Mouse (Mus musculus) cerebellum, postnatal 10 days (tissue): ENCODE data around the gene Ap3s2.

Experiments
- DNase-seq, 2 experiments: peaks; one replicate each; pipeline ENCODE4 v3.0.0; 2021; ENCODE audit warnings: mixed read lengths in 2 of 2

Ap3s2 gene

GRCm38 (mm10) chr7:79888603-79889002 is 31.8 kb downstream of the Ap3s2 start:
- DNase-seq, result no peak

DNA sequence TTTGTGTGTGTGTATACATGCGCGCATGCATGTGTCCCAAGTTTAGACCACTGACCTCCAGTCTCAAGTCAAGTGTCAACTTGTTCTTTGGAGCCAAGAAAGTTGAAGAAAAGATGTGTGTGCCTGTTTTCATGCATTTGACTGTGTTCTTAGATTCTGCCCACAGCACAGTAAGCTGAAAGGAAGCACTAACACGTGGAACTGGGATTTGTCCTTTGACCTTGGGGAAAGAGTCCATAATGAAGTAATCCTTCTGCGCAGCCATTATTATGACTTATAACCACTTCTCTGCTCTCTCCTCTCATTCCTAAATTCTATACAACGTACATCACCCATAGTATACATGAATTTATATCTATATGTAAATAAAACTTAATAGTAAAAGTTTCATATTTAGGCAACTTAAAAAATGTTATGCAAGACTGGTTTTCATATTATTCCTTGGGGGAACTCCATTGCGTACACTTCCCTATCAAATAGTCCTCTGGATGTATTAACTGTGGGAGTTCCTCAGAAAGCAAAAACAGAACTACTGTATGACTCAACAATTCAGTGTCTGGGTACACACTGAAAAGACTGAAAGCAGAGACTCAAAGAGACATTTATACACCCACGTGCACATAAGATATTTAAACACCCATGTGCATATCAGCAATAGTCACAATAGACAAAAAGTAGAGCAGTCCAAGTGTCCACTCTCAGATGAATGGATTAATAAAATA is 36.7 kb downstream of the Ap3s2 start:
- DNase-seq, result no peak

GRCm38 (mm10) chr7:79881901-79882300 is 38.5 kb downstream of the Ap3s2 start:
- no peak for DNase-seq

GRCm38 (mm10) chr7:79880998-79881397 is 39.5 kb downstream of the Ap3s2 start:
- peak in 1 of 2 experiments; percentile 11 for DNase-seq

DNA sequence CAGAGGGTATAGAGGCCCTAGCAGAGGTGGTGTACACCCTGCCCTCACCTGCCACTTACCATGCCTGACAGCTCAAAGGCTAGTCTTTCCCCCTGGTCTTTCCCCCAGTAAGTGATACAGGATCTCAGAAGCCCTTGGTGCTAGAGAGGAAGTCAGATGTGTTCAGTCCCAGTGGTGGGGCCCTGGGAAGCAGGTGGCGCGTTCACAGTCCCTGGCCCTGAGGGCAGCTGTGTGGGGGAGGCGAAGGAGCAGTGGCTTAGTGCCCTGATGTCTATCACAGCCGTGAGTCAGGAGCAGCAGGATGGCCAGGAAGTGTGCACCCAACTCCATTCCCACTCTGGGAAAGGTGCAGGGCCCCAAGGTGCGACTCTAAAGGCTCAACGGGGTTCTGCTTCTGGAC is 40.4 kb downstream of the Ap3s2 start:
- DNase-seq, result no peak

GRCm38 (mm10) chr7:79878455-79879025 is 41.9 kb downstream of the Ap3s2 start:
- DNase-seq, result no peak

- no peak for DNase-seq
Observed at GRCm38 (mm10) chr7:79873407-79873806, 47.0 kb downstream of the Ap3s2 start.

- DNase-seq, result peak in 1 of 2 experiments; percentile 39
Observed at GRCm38 (mm10) chr7:79871797-79872345, 48.6 kb downstream of the Ap3s2 start.

GRCm38 (mm10) chr7:79869072-79869719 is 51.3 kb downstream of the Ap3s2 start:
- DNase-seq, result no peak

DNA sequence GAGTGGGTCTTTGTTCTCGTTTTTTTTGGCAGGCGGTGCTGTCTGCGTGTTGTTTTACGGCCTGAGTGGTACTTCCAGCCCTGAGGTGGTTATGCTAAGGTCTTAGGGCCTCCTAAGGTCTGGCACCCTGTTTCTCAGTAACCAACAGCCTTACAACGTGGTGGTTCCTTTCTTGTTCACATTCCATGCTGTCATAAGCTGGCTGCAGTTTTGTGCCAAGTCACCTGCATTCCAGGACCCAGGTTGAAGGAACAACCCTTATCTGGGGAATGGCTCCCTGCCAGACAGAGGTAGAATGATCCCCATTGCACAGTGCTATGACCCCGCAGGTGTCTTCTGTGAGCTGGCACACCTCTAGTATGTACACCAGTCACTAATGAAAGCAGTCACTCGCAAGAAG is 52.0 kb downstream of the Ap3s2 start:
- DNase-seq, result no peak

GRCm38 (mm10) chr7:79867861-79868260 is 52.6 kb downstream of the Ap3s2 start:
- no peak for DNase-seq

DNA sequence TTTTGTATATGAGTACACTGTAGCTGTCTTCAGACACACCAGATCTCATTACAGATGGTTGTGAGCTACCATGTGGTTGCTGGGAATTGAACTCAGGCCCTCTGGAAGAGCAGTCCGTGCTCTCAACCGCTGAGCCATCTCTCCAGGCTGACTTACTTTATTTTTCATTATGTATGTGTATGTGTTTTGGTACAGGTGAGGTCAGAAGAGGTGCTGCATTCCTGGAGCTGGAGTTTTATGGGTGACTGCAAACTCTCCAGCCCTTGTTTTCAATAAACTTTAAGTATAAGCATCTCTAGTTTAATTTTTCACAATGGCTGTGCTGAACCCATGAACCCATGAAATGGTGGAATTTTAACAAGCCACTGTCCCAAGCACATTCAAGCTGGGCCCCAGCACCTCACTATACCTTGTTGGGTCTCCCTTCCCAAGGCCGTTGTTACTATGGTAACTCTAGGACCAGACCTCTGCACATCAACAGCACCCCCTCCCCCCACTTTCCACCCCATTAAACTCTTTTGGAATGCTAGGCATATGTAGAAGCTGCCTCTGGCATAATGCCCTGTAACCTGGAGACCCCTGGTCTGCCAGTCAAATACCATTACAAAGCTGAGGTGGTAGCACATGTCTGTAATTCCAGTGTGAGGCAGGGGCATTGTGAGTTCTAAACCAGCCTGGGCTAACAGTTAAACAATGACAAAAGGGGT is 54.0 kb downstream of the Ap3s2 start:
- no peak for DNase-seq

DNA sequence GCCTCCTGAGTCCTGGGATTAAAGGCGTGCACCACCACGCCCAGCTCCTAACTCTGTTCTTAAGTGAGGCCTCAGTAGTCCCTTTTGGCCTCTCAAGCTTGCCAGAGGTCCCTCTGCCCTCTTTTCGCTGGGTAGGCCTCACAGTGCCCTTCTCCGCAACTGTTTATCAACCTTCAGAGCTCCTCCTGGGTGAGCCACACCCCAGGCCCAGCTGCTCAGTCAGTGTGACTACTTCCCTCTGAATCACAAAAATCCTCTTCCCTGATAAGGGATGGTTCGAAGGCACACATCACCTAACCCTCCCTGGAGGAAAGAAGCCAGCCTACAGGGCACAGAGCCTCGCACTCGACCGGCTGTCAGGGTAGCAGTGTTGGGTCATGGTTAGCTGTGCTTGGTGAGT is 58.7 kb downstream of the Ap3s2 start:
- DNase-seq, result no peak

DNA sequence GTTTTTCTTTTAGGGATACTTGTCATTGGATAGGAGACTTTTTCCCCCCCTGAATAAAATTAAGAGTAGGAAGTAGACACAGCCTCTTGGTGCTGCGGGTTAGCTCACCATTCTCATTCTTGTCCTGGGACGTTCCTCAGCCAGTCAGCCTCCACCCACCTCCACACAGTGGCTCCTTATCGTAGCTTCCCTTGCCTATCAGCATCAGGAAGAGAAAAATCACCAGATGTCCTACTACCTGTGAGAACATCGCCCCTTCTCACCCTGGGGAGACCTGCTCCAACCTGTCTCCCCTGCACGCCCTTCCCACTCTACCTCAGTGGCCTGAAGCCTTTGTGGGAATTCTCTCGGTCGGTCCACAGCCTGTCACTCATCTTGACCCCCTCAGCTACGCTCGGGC is 59.6 kb downstream of the Ap3s2 start, which contains the start of gene Anpep:
Anpep (minus strand) TSS at position 249 of the 400 bp plus-strand sequence.
- no peak for DNase-seq

- DNase-seq, result no peak
Observed at GRCm38 (mm10) chr7:79858956-79859630, 61.4 kb downstream of the Ap3s2 start.

GRCm38 (mm10) chr7:79858202-79858934 is 62.1 kb downstream of the Ap3s2 start:
- no peak for DNase-seq

GRCm38 (mm10) chr7:79856305-79856704 is 64.1 kb downstream of the Ap3s2 start:
- DNase-seq, result no peak

DNA sequence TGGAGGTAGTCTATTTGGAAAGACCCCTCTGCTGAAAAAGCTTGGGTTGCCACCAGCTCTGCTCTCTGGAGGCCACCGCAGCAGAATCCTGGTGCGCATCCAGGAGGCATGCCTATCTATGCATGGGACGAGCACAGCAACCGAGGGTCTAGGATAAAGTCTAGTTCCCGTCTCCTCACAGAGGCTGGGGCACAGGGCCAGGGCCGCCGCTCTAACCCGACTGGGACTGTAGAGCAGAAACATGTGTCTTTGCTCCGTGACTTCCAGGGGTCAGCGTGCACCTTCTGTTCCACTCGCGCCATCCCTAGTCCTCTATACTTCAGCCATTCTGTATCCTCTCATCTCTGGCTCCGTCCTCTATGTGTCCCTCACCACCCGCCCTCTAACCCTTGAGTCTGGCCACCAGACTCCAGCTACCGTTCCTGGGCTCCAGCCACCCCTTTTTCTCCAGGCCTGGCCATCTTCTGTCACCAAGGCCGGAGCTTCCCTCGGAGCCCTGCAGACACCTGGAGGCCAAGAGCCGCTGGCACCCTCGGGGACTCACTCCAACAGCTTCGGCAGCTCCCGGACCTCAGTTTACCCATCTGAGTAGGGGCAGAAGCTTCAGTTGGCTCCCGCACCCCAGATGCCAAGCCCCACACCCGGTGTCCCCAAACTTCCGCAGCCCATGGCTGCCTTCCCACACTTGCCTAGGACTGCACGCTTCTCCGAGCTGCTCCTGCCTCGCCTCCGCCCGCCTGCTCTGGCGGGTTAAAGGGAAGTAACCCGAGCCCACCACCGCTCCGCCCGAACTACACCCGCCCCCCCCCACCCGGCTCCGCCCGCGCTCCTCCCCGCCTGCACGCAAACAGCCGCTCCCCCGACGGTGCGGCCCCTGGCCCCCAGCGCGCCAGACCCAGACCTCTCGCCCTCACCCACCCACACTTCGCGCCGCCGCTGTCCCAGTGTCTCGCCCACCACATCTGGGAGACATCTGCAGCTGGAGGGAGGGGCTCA is 72.7 kb downstream of the Ap3s2 start:
- peak; percentile 27 to 32 for DNase-seq

GRCm38 (mm10) chr7:79846342-79846741 is 74.1 kb downstream of the Ap3s2 start:
- no peak for DNase-seq

DNA sequence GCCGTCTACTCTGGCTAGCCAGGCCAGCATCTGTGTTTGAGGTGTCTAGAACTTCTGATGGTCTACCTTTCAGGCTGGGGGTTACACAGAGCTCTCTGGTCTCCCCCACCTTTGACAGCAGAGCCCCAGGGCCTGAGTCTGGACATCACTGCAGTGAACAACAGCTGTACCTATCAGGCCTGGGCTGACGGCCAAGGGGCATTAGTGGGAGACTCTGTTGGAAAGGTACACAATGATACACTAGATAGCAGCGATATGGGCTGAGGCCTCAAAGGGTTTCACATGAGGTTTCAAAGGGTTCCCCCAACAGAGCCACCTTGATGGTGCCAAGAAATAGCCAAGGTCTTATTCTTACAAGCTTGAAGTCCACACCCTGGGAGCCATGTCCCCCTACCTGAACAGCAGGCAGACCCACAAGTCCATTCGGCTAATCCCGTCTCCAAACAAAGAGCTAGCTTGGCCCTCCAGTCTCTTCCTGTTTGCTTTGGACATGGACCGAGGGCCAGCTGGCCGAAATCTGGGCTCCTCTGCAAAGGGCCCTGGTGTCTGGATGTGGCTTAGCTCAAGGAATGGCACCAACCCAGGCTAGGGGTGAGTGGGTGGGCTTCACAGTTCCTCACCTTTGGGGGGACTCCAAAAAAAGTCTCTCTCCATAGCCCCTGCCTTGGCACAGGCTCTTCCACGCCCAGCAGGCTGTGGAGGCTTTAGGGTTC is 76.2 kb downstream of the Ap3s2 start:
- no peak for DNase-seq
